Mouse (Mus musculus) CD4-positive, CD25-positive, alpha-beta regulatory T cell, adult 4 months (primary cell): ENCODE results near the gene Mapk7. TPM values are rescaled to one million over a fixed set of nuclear protein-coding genes. Genes with fewer than 3 reads are reported as not detected.
A peak's percentile ranks its signal among the peaks of the same experiment; 100 is the strongest.

Source experiments
- ATAC-seq: one replicate; pipeline ENCODE4 v1.8.0; 2017
- polyA plus RNA-seq, 2 experiments: library from polyadenylated mRNA; unstranded; fragments of 100-300 nt; shearing (Covaris generic); gene quantifications; one replicate each; pipeline ENCODE4 v1.2.1; 2017

The Mapk7 gene
- polyA plus RNA-seq, 2 experiments from 2014 or later = 9.2 to 18.0 TPM

DNA sequence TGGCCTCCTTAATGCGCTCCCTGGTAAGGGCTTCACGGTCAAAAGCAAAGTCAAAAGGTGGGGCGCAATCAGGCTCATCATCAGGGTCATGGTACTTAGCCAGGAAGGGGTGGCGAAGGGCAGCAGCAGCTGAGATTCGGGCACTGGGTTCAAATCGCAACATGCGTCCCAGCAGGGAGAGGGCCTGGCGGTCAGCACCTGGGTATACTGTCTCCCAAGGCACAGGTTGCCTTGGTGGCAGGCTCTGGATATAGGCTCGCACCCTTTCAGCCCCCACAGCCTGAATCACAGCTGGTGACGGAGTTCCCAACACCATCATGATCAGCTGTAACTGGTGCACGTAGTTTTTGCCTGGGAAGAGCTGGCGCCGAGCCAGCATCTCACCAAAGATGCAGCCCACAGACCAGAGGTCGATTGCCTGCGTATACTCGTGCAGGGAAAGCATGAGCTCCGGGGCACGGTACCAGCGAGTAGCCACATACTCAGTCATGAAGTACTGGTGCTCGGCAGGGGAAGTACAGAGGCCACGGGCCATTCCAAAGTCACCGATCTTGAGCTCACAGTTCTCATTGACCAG is 3.2 kb downstream of the Mapk7 start:
- ATAC-seq = no peak

DNA sequence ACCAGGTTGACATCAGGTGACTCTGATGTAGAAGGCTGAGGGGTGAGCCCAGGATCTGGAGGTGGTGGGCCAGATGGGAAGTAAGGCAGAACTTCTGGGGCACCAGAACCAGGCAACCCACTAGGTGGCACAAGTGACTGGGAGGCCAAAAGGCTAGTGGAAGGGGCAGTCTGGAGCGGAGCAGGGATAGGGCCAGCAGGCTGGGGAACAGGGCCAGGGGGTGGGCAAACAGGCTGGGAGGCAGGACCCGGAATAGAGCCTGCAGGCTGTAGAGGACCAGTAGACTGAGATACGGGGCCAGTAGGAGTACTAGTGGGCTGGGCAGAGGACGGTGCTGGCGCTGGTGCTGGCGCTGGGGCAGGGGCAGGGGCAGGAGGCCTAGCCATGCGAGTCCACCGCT is 4.3 kb downstream of the Mapk7 start:
- no peak for ATAC-seq

DNA sequence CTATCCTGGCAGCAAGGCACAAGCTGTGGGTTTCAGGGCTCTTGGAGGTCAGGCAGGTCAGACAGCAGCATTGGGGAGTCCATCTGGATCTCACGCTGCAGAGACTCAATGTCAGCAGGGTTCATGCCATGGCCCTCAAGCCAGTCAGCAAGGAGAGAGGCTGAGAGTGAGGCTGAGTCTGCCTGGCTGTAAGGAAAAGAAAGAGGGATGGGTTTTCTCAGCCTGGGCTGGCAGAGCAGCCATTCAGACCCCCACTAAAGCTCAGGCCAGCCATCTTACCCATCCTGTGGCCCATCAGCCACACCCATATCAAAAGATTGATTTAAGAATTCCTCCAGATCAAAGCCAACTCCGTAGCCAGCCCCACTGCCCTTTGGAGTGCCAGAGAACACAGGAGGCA is 5.1 kb downstream of the Mapk7 start:
- no peak for ATAC-seq

DNA sequence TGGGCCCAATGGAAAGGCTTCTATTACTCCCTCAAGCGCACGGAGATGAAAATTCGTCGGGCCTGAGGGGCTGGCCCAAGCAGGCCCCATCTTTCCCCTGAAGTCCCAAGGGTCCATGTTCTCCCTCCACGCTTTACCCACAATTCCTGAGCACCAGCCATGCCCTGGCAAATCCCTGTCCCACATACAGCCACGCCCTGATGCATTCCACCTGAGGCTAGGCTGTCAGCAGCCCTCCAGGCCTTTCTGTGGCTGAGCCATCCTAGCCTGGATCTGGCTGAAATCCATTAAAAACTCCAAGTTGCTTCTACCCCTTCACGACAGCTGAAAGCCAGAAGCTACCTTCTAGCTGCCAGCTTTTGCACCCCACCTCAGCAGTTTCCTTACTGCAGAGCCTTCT is 6.3 kb downstream of the Mapk7 start:
- no peak for ATAC-seq

DNA sequence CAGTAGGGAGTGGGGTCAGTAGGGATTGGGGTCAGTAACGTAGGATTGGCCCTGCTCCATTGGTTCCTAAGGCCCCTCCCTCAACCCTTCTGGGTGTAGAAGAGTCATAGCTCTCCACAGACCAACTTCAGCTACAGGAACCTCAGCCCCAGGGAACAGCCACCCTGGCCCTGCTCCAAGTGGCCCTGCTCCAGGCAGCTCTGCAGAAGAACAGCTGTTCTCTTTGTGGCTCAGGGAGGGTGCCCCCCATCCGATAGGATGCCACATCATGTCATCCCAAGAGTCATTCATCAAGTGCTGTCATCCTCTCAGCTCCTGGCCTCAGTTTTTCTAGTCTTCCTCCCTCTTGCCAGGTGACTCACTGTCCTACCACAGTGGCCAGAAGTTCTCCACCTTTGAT is 6.8 kb downstream of the Mapk7 start:
- ATAC-seq = no peak

DNA sequence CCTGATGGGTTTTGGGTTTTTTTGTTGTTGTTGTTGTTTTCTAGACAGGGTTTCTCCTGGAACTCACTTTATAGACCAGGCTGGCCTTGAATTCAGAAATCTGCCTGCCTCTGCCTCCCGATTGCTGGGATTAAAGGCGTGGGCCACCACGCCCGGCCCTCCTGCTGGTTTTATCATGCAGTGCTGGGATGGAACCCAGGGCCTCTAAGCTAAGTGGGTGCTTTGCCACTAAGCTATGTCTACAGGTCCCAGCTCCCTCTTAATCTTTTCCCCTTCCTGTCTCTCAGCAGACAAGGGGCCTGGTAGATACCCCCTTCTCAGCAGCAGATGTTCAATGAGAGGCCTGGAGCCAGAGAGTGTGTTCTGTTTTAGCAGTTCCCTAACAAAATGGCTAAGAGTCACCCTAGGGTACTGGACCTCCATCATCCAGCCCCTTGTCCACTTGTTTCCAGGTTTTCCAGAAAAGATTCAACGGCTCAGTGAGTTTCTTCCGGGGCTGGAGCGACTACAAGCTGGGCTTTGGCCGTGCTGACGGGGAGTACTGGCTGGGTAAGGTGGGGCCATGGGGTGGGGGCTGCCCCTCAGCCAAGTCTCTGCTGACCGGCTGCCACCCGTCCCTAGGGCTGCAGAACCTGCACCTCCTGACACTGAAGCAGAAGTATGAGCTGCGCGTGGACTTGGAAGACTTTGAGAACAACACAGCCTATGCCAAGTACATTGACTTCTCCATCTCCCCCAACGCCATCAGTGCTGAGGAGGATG is 7.6 kb downstream of the Mapk7 start:
- no peak for ATAC-seq

DNA sequence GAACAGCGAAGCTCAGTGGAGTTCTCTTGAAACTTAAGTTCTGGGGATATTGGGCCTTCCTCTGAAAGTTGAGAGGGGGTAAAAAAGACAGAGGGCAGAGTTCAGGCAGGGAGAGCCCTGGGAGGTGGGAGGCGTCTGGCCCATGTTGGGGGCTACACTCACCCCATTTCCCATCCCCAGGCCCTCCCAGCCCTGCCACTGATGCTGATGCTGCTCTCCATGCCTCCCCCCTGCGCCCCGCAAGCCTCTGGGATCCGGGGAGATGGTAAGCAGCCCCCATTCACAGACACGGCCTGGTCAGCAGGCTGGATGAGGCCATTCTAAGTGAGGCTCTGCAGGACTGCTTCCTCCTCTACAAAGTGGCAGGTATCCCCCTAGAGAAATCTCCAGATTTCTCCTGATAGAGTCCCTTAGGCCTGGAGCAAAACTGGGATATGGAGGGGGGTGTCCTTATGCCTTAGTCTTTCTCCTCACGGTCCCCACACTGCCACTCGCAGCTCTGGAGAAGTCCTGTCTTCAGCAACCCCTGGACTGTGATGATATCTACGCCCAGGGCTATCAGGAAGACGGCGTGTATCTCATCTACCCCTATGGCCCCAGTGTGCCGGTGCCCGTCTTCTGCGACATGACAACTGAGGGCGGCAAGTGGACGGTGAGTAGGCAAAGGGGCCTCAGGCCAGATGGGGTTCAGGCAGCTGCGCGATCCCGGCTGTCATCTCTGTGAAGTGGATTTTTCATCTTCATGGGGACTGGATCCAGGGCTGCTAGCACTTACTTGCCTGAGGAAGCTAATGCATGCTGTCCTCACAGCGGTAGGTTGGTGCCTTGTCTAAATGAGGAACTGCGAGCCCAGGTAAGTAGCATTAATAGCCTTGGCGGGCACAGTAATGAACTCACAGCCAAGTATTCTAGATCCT is 8.4 kb downstream of the Mapk7 start:
- no peak for ATAC-seq

DNA sequence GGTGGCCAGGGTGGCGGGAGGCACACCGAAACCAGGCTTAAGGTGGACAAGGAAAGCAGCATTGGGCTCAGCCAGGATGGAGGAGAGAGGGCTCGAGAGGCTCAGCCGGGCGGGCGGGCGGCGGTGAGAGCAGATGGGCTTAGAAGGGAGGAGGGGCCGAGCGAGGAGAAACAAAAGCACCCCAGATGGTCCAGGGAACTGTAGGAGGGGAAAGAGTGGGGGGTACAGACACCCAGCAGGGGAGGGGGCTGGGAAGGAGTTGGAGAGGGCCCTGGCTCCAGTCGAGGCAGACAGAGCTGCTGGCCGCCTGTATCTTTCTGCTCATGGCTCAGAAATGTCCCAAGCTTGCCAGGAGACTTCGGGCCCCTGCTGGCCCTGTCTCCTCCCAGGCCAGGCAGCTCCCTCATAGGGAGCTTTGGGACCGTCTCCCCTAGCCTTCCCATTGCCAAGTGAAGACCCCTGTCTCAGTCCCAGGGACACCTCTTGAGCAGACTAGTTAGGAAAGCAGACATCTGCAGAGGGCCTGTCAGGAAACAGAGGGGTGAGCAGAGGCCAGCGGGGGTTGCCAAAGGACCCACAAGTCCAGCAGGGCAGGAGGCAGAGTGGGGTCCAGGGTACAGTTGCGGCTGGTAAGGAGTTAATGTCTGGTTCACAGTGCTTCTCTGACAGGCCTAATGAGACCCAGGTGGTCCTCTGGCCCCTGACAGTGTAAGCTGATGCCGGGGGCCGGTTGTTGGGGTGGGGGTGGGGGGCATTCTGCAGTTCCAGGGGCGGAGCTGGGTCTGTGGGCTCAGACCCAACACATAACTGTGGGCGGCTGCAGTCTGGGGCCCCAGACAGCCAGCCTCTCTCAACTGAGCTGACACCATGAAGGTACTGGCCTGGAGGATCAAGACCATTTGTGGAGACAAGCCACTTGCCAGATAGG is 9.3 kb downstream of the Mapk7 start, which contains the start of gene Mfap4:
TSS of gene Mfap4 (plus strand) at position 819 of the 928 bp plus-strand sequence.
- ATAC-seq = no peak

DNA sequence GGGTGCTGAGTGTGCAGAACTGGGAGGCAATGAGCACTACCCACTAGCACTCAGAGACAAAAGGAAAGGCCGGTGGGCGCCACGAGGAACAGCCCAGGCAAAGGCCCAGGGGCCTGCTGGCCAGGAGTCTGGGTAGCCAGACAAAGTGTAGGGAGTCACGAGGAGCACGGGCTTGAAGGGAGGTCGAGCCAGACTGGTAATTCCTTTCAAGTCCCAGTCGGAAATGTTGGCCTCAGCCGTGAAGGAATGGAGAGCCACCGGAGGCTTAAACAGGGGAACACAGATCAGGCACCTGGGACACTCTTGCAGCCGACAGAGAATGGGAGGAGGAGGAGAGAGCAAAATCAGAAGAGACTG is 10.0 kb downstream of the Mapk7 start:
- no peak for ATAC-seq

DNA sequence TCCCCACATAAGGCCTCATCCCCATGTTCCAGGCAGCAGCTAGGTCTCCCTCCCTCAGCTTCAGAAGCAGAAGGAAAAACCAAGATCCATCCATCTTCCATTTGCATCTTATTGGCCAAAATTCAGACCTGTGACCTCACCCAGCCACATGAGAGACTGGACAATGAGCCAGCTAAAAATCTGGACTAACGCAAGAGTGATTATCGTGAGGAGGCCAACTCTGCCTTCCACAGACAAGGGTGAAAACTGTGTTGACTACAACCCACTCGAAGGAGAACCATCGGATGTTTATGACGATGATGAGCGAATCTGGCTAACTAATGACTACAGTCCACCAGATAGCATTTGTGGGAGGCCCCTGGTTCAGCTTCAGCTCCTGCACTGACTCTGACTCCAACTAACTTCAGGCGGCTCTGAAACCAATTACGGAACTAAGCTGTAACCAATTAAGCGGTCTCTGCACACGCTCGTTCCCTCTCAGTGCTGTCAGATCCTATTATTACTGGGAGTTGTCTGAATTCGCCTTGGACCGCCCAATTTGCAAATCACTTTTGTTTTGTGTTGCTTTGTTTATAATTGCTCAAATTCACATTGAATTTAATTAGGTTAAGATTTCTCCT is 10.9 kb downstream of the Mapk7 start:
- no peak for ATAC-seq

DNA sequence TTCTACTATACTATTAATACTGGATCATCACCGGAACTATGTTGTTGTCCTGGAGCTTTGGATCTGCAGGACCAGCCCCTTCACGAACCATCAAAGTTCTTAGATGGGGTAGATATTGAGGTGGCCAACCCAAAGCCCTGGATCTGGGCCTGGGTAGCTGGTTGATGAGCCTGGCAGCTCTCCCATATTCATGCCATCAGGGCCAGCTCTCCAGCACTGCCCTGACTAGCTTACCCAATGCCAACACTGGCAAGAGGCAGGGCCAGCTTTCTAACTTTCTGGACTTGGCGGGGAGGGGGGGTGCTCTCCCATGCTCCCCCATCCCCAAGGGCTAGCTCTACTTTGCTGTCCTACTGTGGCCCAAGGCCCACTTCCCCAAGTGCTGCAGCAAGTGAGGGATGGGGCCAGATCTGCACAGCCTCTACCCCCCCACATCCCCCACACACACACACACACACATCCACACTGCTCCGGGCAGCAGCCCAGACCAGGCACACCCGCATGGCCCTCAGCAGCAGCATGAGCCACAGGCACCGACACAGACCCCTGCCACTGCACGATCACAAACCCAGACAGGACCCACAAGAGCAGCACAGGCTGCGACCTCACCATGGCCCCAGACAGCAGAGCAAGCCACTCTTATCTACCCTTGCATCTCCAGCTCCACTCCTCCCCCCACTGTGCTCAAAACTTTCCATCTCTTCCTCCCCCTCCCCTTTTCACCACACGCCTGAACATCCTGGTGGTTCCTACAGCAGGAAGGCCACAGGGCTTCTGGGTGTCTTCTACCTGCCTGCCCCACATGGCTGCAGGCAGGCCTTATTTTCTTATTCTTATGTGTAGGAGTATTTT is 12.7 kb downstream of the Mapk7 start:
- peak; percentile 67 for ATAC-seq

DNA sequence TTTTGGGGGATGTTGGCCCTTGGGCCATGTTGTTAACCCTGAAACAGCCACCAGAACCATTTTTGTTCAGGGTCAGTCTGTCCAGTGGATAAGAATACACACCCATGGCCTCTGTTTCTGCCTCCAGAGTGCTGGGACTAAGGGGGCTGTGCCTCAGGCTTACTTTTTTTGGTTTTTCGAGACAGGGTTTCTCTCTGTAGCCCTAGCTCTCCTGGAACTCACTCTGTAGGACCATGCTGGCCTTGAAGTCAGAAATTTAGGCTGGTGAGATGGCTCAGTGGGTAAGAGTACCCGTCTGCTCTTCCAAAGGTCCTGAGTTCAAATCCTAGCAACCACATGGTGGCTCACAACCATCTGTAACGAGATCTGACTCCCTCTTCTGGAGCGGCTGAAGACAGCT is 15.4 kb downstream of the Mapk7 start:
- no peak for ATAC-seq

DNA sequence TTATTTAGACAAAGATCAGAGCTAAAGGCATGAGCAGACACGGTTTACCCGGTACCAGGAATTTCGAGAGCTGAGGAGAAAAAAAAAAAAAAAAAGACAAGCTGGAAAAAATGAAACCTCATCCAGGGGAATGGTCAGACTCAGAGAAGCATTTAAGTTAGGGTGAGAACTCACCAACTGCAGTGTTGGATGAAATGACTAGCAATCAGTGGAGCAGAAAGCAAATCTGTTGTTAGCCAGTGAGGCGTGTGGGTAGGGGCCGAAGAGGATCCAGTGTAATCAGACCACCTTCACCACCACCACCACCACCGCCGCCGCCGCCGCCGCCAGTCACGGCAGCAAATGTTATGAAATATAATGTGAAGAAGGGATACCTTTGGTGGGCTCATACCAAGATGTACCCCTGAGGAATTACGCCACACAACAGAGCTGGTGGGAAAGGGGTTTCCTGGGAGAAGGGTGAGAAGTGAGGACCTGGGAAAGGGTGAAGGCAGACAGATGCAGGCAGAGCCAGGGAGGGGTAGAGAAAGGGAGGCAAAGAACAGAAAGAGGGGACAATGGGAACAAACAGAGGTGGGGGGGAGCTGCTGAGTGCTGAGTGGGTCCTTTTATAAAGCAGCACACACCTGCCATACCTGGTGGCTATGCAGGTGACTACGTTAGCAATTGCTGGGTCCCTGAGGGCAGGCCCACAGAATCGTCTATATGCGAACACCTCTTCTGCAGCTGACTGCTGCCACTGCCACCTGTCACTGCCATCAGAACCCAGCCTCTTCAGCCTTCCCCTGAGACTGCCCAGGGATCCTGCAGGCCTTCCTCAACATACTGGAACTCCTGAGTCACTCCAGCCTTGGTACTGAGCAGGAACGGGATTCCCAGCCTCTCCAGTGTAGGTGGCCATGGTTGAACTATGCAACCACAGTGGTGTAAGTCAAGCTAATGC is 16.4 kb downstream of the Mapk7 start:
- ATAC-seq = no peak

DNA sequence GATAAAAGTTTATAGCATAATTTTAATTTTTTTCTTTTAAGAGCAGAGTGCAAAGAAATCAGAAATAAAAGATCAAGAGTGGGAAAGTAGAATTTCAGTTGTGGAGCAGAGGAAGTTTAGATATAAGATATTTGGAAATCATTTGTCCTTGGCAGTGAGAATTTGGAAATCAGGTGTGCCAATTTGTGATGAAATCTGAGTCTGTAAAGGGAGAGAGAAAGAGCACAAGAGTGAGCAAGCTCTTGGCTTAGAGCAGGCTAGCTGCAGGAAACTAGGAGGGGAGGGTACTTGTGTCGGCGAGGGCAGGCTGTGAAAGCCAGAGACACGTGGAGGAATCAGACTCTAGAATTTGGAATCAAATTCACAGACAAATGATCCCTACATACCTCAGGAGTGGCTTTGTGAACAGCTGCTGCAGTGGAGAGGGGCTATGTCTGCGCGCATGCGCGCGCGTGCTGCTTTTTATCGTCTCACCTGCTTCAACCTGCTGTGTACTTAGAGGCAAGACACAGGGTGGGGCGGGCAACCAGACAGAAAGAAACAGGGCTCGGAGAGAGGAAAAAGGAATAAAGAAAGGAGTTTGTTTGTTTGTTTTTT is 17.3 kb downstream of the Mapk7 start:
- ATAC-seq = no peak

DNA sequence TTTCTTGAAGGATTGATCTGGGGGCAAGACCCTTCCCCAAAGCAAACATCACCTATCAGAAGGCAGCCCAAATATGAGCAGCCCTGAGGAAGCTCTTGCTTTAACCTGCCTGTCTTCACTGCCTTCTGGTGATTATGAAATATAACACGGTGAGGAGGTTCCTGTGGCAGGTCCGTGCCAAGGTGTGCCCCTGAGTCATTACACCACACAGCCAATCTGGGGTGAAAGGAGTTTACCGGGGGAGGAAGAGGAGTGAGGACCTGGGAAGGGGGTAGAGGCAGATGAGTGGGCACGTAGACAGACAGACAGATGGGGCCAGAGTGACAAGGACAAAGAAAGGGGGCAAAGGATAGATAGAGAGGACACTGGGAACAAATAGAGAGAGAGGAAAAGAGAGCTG is 20.6 kb downstream of the Mapk7 start:
- ATAC-seq = no peak

DNA sequence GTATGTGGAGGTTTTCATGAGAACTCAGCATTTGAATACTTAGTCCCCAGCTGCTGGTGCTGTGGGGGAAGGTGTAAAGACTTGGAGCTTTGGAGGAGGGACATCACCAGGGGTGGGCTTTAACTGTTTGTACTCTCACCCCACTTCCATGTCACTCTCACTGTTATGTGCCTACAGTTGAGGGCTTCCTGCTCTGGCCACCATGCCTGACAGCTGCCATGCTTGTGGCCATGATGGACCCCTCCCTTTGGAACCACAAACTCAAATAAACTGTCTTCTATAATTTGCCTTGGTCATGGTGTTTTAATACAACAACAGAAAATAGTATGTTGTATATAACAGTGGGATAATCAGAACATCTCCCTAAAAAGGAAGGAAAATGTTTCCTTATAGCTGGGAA is 23.3 kb downstream of the Mapk7 start:
- no peak for ATAC-seq

DNA sequence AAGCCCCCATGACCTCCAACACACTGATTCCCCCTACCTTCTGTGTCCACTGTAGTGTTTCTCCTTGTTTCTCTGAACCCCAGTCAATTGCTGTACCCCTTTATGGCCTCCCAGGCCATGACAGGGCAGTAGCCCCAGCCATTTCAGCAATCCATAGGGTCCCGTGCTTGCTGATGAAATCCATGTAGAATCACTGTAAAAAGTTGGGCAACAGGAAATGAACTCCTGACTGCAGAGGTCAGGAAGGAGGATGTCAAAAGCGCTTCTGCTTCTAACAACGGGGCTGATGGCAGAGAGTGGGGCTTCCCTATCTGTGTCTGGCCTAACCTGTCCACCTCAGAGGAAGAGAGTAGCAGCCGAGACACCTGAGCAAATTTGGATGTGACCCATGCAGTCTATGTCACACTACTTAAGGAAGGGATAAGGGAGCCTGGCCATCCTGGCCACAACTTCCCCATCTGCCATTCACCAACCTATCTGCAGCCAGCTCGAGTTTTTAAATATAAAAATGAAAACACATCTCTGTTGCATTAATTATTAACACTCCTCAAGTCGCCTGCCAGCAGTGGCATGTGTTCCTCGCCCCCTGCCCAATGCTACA is 24.8 kb downstream of the Mapk7 start:
- ATAC-seq = no peak

DNA sequence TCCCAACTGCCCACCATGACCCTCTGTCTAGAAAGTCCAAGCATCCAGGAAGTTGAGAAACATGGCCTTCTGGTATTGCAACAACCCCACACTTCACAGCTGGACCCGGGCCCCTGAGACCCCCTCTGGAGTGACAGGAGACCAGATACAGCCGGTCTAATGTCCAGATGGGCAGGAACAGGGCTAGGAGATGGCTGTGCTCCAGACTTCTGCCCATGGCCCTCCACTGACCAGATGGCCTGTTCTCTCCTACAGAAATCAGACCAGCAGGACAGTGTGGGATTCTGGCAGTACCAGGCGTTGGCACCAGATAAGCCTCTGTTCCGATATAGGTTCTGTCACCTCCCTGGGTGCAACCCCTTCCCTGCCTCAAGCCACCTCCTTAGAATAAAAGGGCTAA is 25.7 kb downstream of the Mapk7 start:
- no peak for ATAC-seq

DNA sequence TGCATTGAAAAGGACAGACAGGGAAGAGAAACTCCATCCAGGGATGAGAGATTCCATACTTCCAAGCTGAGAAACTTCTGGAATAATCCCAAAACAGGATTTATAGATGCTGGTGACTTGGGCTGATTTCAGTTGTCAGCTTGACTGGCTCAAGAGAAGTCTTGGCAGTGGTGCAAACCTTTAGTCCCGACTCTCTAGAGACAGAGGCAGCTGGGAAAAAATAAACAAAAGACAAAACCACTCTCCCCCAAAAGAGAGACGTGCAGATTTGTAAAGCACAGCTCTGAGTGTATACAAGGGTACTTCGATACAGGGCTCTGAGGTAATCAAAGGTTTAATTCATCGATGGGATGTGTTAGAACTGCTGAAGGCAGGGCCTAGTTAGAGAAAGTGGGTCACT is 28.8 kb downstream of the Mapk7 start:
- no peak for ATAC-seq
